Mouse (Mus musculus) ES-Bruce4 (cell line): ENCODE data around the gene Fcor.

ENCODE experiments used
- CTCF ChIP-seq: IDR thresholded peaks from one replicate; pipeline ENCODE4 v1.8.1; 2011; ENCODE audit warnings: low read depth, low read length
- EP300 ChIP-seq: IDR thresholded peaks from 2 replicates; pipeline ENCODE4 v1.6.1; 2011; ENCODE audit warnings: low read depth, low read length; ENCODE audit not compliant: insufficient read depth
- POLR2A ChIP-seq: IDR thresholded peaks from one replicate; pipeline ENCODE4 v1.8.1; 2011; ENCODE audit warnings: low read length; ENCODE audit not compliant: insufficient read depth

DNA sequence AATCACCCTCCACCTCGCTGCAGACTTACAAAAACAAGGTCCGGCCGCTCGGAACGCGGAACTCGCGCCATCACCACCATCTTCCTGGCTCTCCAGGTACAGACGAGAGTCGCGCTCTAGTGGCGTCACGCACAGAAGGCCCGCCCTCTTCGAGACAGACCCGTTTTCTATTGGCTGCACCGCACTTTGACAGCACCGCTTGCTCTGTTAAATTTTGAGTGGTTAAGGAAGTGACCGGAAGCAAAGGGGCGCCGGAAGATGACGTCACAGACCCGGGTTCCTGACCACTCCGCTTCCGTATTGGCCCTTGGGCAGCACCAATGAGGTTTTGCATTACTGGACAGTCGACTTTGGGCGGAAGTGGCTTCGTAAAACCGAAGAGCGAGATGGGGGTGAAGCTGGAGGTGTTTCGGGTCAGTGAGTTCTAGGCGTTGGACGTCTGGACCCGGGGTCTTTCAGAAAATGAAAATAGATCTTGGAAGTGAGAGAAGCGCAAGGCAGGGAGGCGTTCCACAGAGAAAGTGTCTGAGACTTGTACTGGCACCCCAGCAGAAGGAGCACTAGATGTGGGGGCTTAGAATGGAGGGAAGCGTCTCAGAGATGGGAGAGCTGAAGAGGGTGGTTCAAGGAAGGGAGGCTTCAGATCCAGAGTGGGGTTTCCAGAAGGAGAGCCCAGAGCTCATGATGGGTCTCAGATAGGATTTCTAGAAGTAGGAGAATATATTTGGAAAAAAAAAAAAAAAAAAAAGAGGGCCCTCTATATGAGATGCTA lies 50.8 kb downstream of the Fcor start, which contains the start of the genes Xab2 and Pet100:
- no peak for TF ChIP-seq CTCF
- no peak for TF ChIP-seq POLR2A
- no peak for TF ChIP-seq EP300
